Mouse (Mus musculus): ENCODE data around the gene Lrp2.

DNA sequence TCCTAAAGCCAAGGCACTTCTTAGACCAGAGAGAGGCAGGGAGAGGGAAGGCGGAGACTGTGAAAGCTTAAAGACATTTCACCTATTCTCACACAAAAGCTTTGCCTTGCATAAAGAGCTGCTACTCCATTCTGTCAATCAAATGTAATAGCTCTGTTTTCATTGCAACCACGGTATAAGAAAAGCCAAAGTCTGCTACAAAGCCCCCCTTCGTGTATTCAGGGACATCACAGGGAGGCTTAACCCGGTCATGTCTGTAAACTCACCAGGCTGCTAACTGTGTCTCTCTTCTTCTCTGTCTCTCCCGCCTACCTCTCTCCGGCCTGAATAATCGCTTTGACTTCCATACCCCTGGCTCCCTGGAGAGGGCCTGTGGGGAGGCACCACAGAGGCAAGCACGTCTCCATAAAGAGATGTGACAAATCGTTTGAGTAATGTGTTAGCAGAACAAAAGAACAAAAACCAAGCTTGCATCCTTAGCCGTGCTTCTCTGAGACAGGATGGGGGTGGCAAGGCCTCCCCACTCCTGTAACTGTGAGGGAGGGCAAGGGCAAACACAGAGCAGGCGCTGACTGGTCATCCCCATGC lies 167.5 kb downstream of the Lrp2 start:
- TF ChIP-seq CTCF (IDR thresholded peaks at IDR 0.05; ENCODE audit: low read depth, low read length) (no peak), GATA1 (IDR thresholded peaks at IDR 0.05; ENCODE audit: borderline replicate concordance, low read length) (no peak), TAL1 (conservative IDR thresholded peaks at IDR 0.05; ENCODE audit: low read depth, low read length) (no peak)
